Mouse (Mus musculus): ENCODE data around the gene Cd320.

- no peak for TF ChIP-seq ZC3H11A (IDR thresholded peaks at IDR 0.05; ENCODE audit: low read depth, low read length)
- TF ChIP-seq ZMIZ1 (IDR thresholded peaks at IDR 0.05; ENCODE audit: low read depth, low read length): no peak
- no peak for TF ChIP-seq CTCF (IDR thresholded peaks at IDR 0.05 in 2 of 3, conservative IDR thresholded peaks at IDR 0.05 in 1 of 3; ENCODE audit: control insufficient read depth in 1 of 3, insufficient read depth in 1 of 3, low read depth in 2 of 3, low read length in 3 of 3, poor library complexity in 1 of 3, severe bottlenecking in 1 of 3)
- no peak for TF ChIP-seq UBTF (IDR thresholded peaks at IDR 0.05; ENCODE audit: borderline replicate concordance, insufficient read depth, low read depth, low read length)
- TF ChIP-seq POLR2A (IDR thresholded peaks at IDR 0.05; ENCODE audit: control insufficient read depth in 1 of 2, insufficient read depth in 1 of 2, low read depth in 1 of 2, low read length in 2 of 2, poor library complexity in 1 of 2): peak; percentile 44 to 87; a peak in 2 of 4 replicates
- no peak for TF ChIP-seq ZKSCAN1 (IDR thresholded peaks at IDR 0.05; ENCODE audit: low read depth, low read length)
- no peak for TF ChIP-seq MAFK (IDR thresholded peaks at IDR 0.05; ENCODE audit: borderline replicate concordance, low read depth, low read length)
- peak; percentile 62 for TF ChIP-seq MAX (IDR thresholded peaks at IDR 0.05; ENCODE audit: low read length)
- 0 out of 2 replicates have a peak, but pooled peaks have one; percentile 12 for TF ChIP-seq USF1 (IDR thresholded peaks at IDR 0.05; ENCODE audit: low read depth, low read length)
Observed at GRCm38 (mm10) chr17:33817184-33817968, 25.5 kb upstream of the Cd320 start.

Data from MEL (cell line).